Mouse (Mus musculus) duodenum, adult 2 months (tissue): Measurements from ENCODE around the gene Abhd14a. TPM values are rescaled to one million over a fixed set of nuclear protein-coding genes. Genes with fewer than 3 reads are reported as not detected.

Experiments used
- polyA plus RNA-seq: library from polyadenylated mRNA; depleted of rRNA; stranded (reverse); fragments of >200 nt; gene quantifications from 2 replicates; pipeline ENCODE4 v1.2.3, GENCODE M21; 2012; ENCODE audit warnings: low replicate concordance; rRNA removed

Abhd14a gene
- 25.7 and 28.4 TPM in 2 replicates for polyA plus RNA-seq

GRCm38 (mm10) chr9:106447348-106447747, at the start of gene Abhd14a, which contains the start of gene Abhd14b:
Gene Abhd14a (minus strand): TSS chr9:106447678.
Gene Abhd14b (plus strand): TSS chr9:106447459.

GRCm38 (mm10) chr9:106476924-106477484, 29.5 kb upstream of the Abhd14a start, which contains the start of gene Parp3:
Gene Parp3 (minus strand): TSS chr9:106476949.

GRCm38 (mm10) chr9:106475663-106476001, 28.2 kb upstream of the Abhd14a start, which contains the start of gene Rrp9:
Gene Rrp9 (plus strand): TSS chr9:106475963.

GRCm38 (mm10) chr9:106465571-106466200, 18.2 kb upstream of the Abhd14a start, which contains the start of gene Gpr62:
Gene Gpr62 (minus strand): TSS chr9:106465938.

GRCm38 (mm10) chr9:106453271-106454070, 6.0 kb upstream of the Abhd14a start, which contains the start of gene Pcbp4:
Gene Pcbp4 (plus strand): TSS chr9:106453291.

GRCm38 (mm10) chr9:106429221-106430014, 18.1 kb downstream of the Abhd14a start, which contains the start of gene Rpl29:
Gene Rpl29 (plus strand): TSS chr9:106429454.

Other genes starting within 250 kb of the Abhd14a start
- gene Ppm1m, start 247.9 kb downstream of the Abhd14a start, polyA plus RNA-seq = 14.0 and 19.1 TPM in 2 replicates
- 16.9 and 20.4 TPM in 2 replicates for gene Twf2, start 244.6 kb downstream of the Abhd14a start, polyA plus RNA-seq
- 1.1 and 1.8 TPM in 2 replicates for gene Tlr9, start 225.1 kb downstream of the Abhd14a start, polyA plus RNA-seq
- gene Alas1, start 199.0 kb downstream of the Abhd14a start, polyA plus RNA-seq = 177 and 205 TPM in 2 replicates
- 14.7 TPM in 2 replicates for gene Poc1a, start 166.6 kb downstream of the Abhd14a start, polyA plus RNA-seq
- 14.1 and 19.8 TPM in 2 replicates for gene Dusp7, start 79.0 kb downstream of the Abhd14a start, polyA plus RNA-seq
- gene Rpl29, start 18.2 kb downstream of the Abhd14a start, polyA plus RNA-seq = 296 and 334 TPM in 2 replicates
- gene Acy1, start 9.4 kb downstream of the Abhd14a start, polyA plus RNA-seq = 113 and 257 TPM in 2 replicates
- gene Abhd14b, start 219 bp downstream of the Abhd14a start, polyA plus RNA-seq = 90.3 and 94.3 TPM in 2 replicates
- 25.3 and 35.3 TPM in 2 replicates for gene Pcbp4, start 5.6 kb upstream of the Abhd14a start, polyA plus RNA-seq
- gene Gpr62, start 18.3 kb upstream of the Abhd14a start, polyA plus RNA-seq = 0.30 and 0.56 TPM in 2 replicates
- gene Rrp9, start 28.3 kb upstream of the Abhd14a start, polyA plus RNA-seq = 20.7 and 23.2 TPM in 2 replicates
- 20.4 and 31.8 TPM in 2 replicates for gene Parp3, start 29.3 kb upstream of the Abhd14a start, polyA plus RNA-seq
- not detected in 2 replicates for gene Iqcf1, start 52.3 kb upstream of the Abhd14a start, polyA plus RNA-seq
- not detected in 2 replicates for gene Iqcf5, start 66.9 kb upstream of the Abhd14a start, polyA plus RNA-seq
- not detected in 2 replicates for gene Iqcf3, start 114.0 kb upstream of the Abhd14a start, polyA plus RNA-seq
- gene Iqcf4, start 123.3 kb upstream of the Abhd14a start, polyA plus RNA-seq = not detected in 2 replicates
- gene Iqcf6, start 178.9 kb upstream of the Abhd14a start, polyA plus RNA-seq = not detected in 2 replicates
- gene Grm2, start 208.4 kb upstream of the Abhd14a start, polyA plus RNA-seq = 0.06 TPM in 2 replicates
- gene Tex264, start 238.2 kb upstream of the Abhd14a start, polyA plus RNA-seq = 65.2 and 86.0 TPM in 2 replicates